Mouse (Mus musculus): ENCODE data around the gene 4933424G06Rik. TPM values are rescaled to one million over a fixed set of nuclear protein-coding genes. Genes with fewer than 3 reads are reported as not detected.
"Not testable (repeated sequence)": the region's sequence is repeated elsewhere in the genome, so short reads cannot be mapped to it uniquely, and the experiment has no call there.

4933424G06Rik gene
- total RNA-seq (2017) = not detected in 2 replicates

- ATAC-seq (ENCODE audit: extremely low read depth, insufficient number of reproducible peaks, low FRiP score, poor library complexity, severe bottlenecking) = peak; percentile 98
Measured at GRCm38 (mm10) chr1:36709854-36710280, at the start of gene 4933424G06Rik. 4933424G06Rik (plus strand) TSS chr1:36710149.

- ATAC-seq (ENCODE audit: extremely low read depth, insufficient number of reproducible peaks, low FRiP score, poor library complexity, severe bottlenecking) = no peak
Measured at GRCm38 (mm10) chr1:36664457-36664856, 45.5 kb upstream of the 4933424G06Rik start.

GRCm38 (mm10) chr1:36665165-36665723, 44.7 kb upstream of the 4933424G06Rik start:
- ATAC-seq (ENCODE audit: extremely low read depth, insufficient number of reproducible peaks, low FRiP score, poor library complexity, severe bottlenecking) = no peak

- no peak for ATAC-seq (ENCODE audit: extremely low read depth, insufficient number of reproducible peaks, low FRiP score, poor library complexity, severe bottlenecking)
Measured at GRCm38 (mm10) chr1:36665934-36666333, 44.0 kb upstream of the 4933424G06Rik start.

GRCm38 (mm10) chr1:36668007-36668406, 41.9 kb upstream of the 4933424G06Rik start:
- not testable (repeated sequence) for ATAC-seq (ENCODE audit: extremely low read depth, insufficient number of reproducible peaks, low FRiP score, poor library complexity, severe bottlenecking)

GRCm38 (mm10) chr1:36670256-36670655, 39.7 kb upstream of the 4933424G06Rik start:
- no peak for ATAC-seq (ENCODE audit: extremely low read depth, insufficient number of reproducible peaks, low FRiP score, poor library complexity, severe bottlenecking)

- ATAC-seq (ENCODE audit: extremely low read depth, insufficient number of reproducible peaks, low FRiP score, poor library complexity, severe bottlenecking) = no peak
Measured at GRCm38 (mm10) chr1:36671260-36671659, 38.7 kb upstream of the 4933424G06Rik start.

GRCm38 (mm10) chr1:36672648-36673350, 37.1 kb upstream of the 4933424G06Rik start:
- ATAC-seq (ENCODE audit: extremely low read depth, insufficient number of reproducible peaks, low FRiP score, poor library complexity, severe bottlenecking) = no peak

GRCm38 (mm10) chr1:36674936-36675335, 35.0 kb upstream of the 4933424G06Rik start:
- no peak for ATAC-seq (ENCODE audit: extremely low read depth, insufficient number of reproducible peaks, low FRiP score, poor library complexity, severe bottlenecking)

- ATAC-seq (ENCODE audit: extremely low read depth, insufficient number of reproducible peaks, low FRiP score, poor library complexity, severe bottlenecking) = no peak
Measured at GRCm38 (mm10) chr1:36680893-36681292, 29.1 kb upstream of the 4933424G06Rik start.

- ATAC-seq (ENCODE audit: extremely low read depth, insufficient number of reproducible peaks, low FRiP score, poor library complexity, severe bottlenecking) = no peak
Measured at GRCm38 (mm10) chr1:36682620-36683355, 27.2 kb upstream of the 4933424G06Rik start, which contains the start of gene Fam178b. Fam178b (minus strand) TSS chr1:36683183.

- ATAC-seq (ENCODE audit: extremely low read depth, insufficient number of reproducible peaks, low FRiP score, poor library complexity, severe bottlenecking) = peak; percentile 80
Measured at GRCm38 (mm10) chr1:36683810-36684467, 26.0 kb upstream of the 4933424G06Rik start.

GRCm38 (mm10) chr1:36690671-36691235, 19.2 kb upstream of the 4933424G06Rik start:
- ATAC-seq (ENCODE audit: extremely low read depth, insufficient number of reproducible peaks, low FRiP score, poor library complexity, severe bottlenecking) = no peak

GRCm38 (mm10) chr1:36691271-36692155, 18.4 kb upstream of the 4933424G06Rik start, which contains the start of gene Cox5b:
Cox5b (plus strand) TSS chr1:36691449.
- peak; percentile 96 for ATAC-seq (ENCODE audit: extremely low read depth, insufficient number of reproducible peaks, low FRiP score, poor library complexity, severe bottlenecking)

- ATAC-seq (ENCODE audit: extremely low read depth, insufficient number of reproducible peaks, low FRiP score, poor library complexity, severe bottlenecking) = no peak
Measured at GRCm38 (mm10) chr1:36694871-36695270, 15.1 kb upstream of the 4933424G06Rik start.

- ATAC-seq (ENCODE audit: extremely low read depth, insufficient number of reproducible peaks, low FRiP score, poor library complexity, severe bottlenecking) = no peak
Measured at GRCm38 (mm10) chr1:36696411-36696810, 13.5 kb upstream of the 4933424G06Rik start.

GRCm38 (mm10) chr1:36697030-36697429, 12.9 kb upstream of the 4933424G06Rik start:
- ATAC-seq (ENCODE audit: extremely low read depth, insufficient number of reproducible peaks, low FRiP score, poor library complexity, severe bottlenecking) = no peak

GRCm38 (mm10) chr1:36707166-36707565, 2.8 kb upstream of the 4933424G06Rik start:
- no peak for ATAC-seq (ENCODE audit: extremely low read depth, insufficient number of reproducible peaks, low FRiP score, poor library complexity, severe bottlenecking)
